Mouse (Mus musculus): ENCODE results near the gene Prdx3. TPM values are rescaled to one million over a fixed set of nuclear protein-coding genes. Genes with fewer than 3 reads are reported as not detected.

Prdx3 gene
- polyA plus RNA-seq, 1 experiment: 110 TPM

DNA sequence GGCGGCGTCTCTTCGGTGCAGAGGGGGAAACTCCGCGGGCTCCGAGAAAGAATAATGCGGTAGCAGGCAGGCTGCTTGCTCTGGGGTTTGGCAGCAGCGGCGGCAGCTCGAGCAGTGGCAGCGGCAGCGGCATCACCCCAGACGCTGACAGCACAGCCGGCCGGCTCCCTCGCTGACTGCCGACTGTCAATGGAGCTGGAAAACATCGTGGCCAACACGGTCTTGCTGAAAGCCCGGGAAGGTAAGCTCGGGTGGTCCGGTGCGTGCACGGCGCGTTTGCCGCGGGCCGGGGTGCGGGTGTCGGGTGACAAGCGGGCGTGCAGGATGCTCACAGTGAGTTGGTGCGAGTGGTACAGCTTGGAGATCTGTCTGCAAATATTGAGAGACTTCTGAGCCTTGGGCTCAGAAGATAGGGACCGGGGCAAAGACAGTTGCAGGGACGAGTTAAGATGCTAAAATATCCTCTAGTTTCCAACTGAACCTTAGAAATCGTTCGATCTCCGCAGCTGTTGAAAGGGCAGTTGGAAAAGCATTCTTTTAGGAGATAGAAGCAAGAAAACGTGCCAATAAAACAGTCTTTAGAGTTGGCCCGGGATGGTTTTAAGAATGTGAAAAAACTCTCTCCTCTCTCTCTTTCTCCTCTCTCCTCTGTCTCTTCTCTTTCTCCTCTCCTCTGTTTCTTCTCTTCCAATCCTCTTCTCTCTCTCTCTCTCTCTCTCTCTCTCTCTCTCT, 16.2 kb upstream of the Prdx3 start:
- H3K36me3 ChIP-seq (ENCODE audit: control insufficient read depth, insufficient read depth, low read length): no peaks in the 10 kb centered on the region
- under 1% methylated on average over 41 of the region's 41 CpGs for WGBS
- H3K27ac ChIP-seq (ENCODE audit: control insufficient read depth, insufficient read depth, low read length): no peak overlapping the region
- DNase-seq: no peak
- H3K4me1 ChIP-seq (replicated peaks; ENCODE audit: control insufficient read depth, insufficient read depth, low read length): 0 out of 2 replicates have a peak, but pooled peaks cover 5% of the 10 kb centered on the region
- TF ChIP-seq CTCF (IDR thresholded peaks at IDR 0.05; ENCODE audit: borderline replicate concordance, control insufficient read depth, extremely low read depth, insufficient read depth, low read length, poor library complexity) (no peak), POLR2A (IDR thresholded peaks at IDR 0.05; ENCODE audit: control insufficient read depth, extremely low read depth, insufficient read depth, low read length, poor library complexity) (no peak)
- no peaks in the 10 kb centered on the region for H3K27me3 ChIP-seq (ENCODE audit: control insufficient read depth, insufficient read depth, low read length)
- peak overlapping the region; percentile 54 for H3K4me3 ChIP-seq (ENCODE audit: control insufficient read depth, insufficient read depth, low read length)

DNA sequence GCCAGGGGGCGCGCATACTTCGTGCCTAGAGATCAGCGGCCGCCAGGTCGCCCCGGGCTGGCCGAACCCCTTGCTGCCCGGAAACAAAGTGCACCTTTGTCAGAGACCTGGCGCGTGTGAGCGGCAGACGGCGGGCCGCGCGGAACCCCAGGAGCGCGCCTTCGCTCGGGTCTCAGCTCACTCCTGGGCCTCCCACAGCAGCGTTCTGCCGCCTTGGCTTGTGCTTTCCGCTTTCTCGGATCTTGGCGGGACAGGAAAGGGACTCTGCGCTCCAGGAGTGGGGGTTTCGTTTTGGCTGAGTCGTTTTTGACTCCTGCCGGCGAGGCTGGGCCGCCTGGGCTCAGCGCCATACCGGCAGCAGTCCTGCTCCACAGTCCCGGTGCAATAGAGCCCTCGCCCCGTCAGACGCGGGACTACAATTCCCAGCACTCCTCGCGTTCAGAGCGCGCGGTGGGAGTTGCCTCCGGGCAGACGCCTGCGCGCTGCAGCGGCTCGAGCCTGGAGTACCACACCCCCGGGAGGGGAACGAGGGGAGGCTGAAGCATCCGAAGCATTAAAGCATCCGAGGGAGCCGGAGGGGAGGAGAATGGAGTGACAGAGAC, 15.5 kb upstream of the Prdx3 start, which contains the start of gene Grk5:
Grk5 (plus strand) TSS at position 36 of the 602 bp plus-strand sequence.
- peak; percentile 94 for DNase-seq
- TF ChIP-seq CTCF (IDR thresholded peaks at IDR 0.05; ENCODE audit: borderline replicate concordance, control insufficient read depth, extremely low read depth, insufficient read depth, low read length, poor library complexity) (peak; percentile 93), POLR2A (IDR thresholded peaks at IDR 0.05; ENCODE audit: control insufficient read depth, extremely low read depth, insufficient read depth, low read length, poor library complexity) (no peak)
- under 1% methylated on average over 55 of the region's 55 CpGs for WGBS
- no peaks in the 10 kb centered on the region for H3K27me3 ChIP-seq (ENCODE audit: control insufficient read depth, insufficient read depth, low read length)
- no peaks in the 10 kb centered on the region for H3K36me3 ChIP-seq (ENCODE audit: control insufficient read depth, insufficient read depth, low read length)
- peak within 1 kb of the TSS; percentile 87 for H3K4me3 ChIP-seq (ENCODE audit: control insufficient read depth, insufficient read depth, low read length)
- 0 out of 2 replicates have a peak, but pooled peaks cover 5% of the 10 kb centered on the region for H3K4me1 ChIP-seq (replicated peaks; ENCODE audit: control insufficient read depth, insufficient read depth, low read length)
- peak within 1 kb of the TSS; percentile 70 for H3K27ac ChIP-seq (ENCODE audit: control insufficient read depth, insufficient read depth, low read length)

DNA sequence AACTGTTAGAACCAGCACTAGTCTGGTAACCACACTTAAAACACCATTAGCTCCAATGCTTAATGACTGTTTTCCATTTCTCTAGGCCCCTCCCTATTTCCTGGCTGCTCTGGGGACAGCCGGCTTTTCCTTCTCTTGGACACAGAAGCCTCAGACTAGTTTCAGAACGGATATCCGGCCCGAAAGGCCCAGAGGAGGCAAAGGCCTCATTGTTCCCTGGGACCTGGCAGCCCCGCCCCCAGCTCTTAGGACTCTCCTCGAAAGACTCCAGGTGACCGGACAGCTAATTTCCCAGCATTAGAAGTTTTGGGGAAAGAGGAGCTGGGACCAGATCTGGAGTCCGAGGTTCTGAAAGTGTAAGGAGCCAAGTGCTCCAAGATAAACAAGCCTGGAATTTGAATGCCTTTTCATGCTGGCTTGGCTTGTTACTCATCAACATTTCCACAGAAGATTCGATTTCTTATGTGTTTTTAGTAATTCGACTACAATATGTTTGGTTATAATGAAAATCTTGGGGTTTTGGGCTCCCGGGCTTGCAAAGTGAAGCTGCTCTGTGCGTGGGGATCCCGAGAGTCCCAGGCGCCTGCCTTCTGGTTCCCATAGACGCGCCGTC, 14.9 kb upstream of the Prdx3 start:
- DNase-seq: peak; percentile 26
- Histone ChIP-seq H3K4me3 (ENCODE audit: control insufficient read depth, insufficient read depth, low read length) (peak overlapping the region; percentile 87), H3K27ac (ENCODE audit: control insufficient read depth, insufficient read depth, low read length) (no peak overlapping the region), H3K27me3 (ENCODE audit: control insufficient read depth, insufficient read depth, low read length) (no peaks in the 10 kb centered on the region), H3K36me3 (ENCODE audit: control insufficient read depth, insufficient read depth, low read length) (no peaks in the 10 kb centered on the region), H3K4me1 (replicated peaks; ENCODE audit: control insufficient read depth, insufficient read depth, low read length) (0 out of 2 replicates have a peak, but pooled peaks cover 5% of the 10 kb centered on the region)
- 25% methylated on average over 17 of the region's 17 CpGs for WGBS
- TF ChIP-seq POLR2A (IDR thresholded peaks at IDR 0.05; ENCODE audit: control insufficient read depth, extremely low read depth, insufficient read depth, low read length, poor library complexity) (no peak), CTCF (IDR thresholded peaks at IDR 0.05; ENCODE audit: borderline replicate concordance, control insufficient read depth, extremely low read depth, insufficient read depth, low read length, poor library complexity) (no peak)

GRCm38 (mm10) chr19:60887637-60888036, 13.3 kb upstream of the Prdx3 start:
- WGBS: 99% methylated on average over 2 of the region's 2 CpGs
- H3K27me3 ChIP-seq (ENCODE audit: control insufficient read depth, insufficient read depth, low read length): no peaks in the 10 kb centered on the region
- H3K36me3 ChIP-seq (ENCODE audit: control insufficient read depth, insufficient read depth, low read length): no peaks in the 10 kb centered on the region
- H3K4me3 ChIP-seq (ENCODE audit: control insufficient read depth, insufficient read depth, low read length): no peak overlapping the region
- H3K4me1 ChIP-seq (replicated peaks; ENCODE audit: control insufficient read depth, insufficient read depth, low read length): 0 out of 2 replicates have a peak, but pooled peaks cover 5% of the 10 kb centered on the region
- DNase-seq: no peak
- H3K27ac ChIP-seq (ENCODE audit: control insufficient read depth, insufficient read depth, low read length): no peak overlapping the region
- TF ChIP-seq CTCF (IDR thresholded peaks at IDR 0.05; ENCODE audit: borderline replicate concordance, control insufficient read depth, extremely low read depth, insufficient read depth, low read length, poor library complexity) (no peak), POLR2A (IDR thresholded peaks at IDR 0.05; ENCODE audit: control insufficient read depth, extremely low read depth, insufficient read depth, low read length, poor library complexity) (no peak)

DNA sequence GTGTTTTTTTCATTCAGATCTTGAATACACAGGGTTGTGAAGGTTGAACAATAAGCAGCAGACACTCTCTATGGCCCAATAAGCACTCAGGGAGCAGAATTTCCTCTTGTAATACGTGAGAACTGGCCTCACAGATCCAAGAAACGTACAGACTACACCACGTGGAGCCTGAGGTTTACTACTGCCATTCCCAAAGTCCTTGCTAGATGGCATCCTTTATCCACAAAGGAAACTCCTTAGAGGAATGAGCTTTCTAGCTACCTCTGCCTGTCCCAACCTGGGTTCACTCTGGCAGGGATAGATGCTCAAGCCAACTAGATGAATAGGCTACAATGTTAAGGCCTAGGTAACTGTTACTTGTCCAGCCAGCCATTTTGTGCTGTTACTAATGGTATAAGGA, 8.8 kb upstream of the Prdx3 start:
- no peak for TF ChIP-seq POLR2A (IDR thresholded peaks at IDR 0.05; ENCODE audit: control insufficient read depth, extremely low read depth, insufficient read depth, low read length, poor library complexity)
- TF ChIP-seq CTCF (IDR thresholded peaks at IDR 0.05; ENCODE audit: borderline replicate concordance, control insufficient read depth, extremely low read depth, insufficient read depth, low read length, poor library complexity): no peak
- 88% methylated on average over 3 of the region's 3 CpGs for WGBS
- Histone ChIP-seq H3K27me3 (ENCODE audit: control insufficient read depth, insufficient read depth, low read length) (no peaks in the 10 kb centered on the region), H3K4me3 (ENCODE audit: control insufficient read depth, insufficient read depth, low read length) (no peak overlapping the region), H3K27ac (ENCODE audit: control insufficient read depth, insufficient read depth, low read length) (no peak overlapping the region), H3K36me3 (ENCODE audit: control insufficient read depth, insufficient read depth, low read length) (no peaks in the 10 kb centered on the region), H3K4me1 (replicated peaks; ENCODE audit: control insufficient read depth, insufficient read depth, low read length) (no peaks in the 10 kb centered on the region)
- DNase-seq: no peak

GRCm38 (mm10) chr19:60873501-60873900, 855 bp downstream of the Prdx3 start:
- no peak for DNase-seq
- 13% methylated on average over 4 of the region's 4 CpGs for WGBS
- Histone ChIP-seq H3K4me3 (ENCODE audit: control insufficient read depth, insufficient read depth, low read length) (no peak overlapping the region), H3K4me1 (replicated peaks; ENCODE audit: control insufficient read depth, insufficient read depth, low read length) (peaks cover 7% of the 10 kb centered on the region), H3K27ac (ENCODE audit: control insufficient read depth, insufficient read depth, low read length) (no peak overlapping the region), H3K36me3 (ENCODE audit: control insufficient read depth, insufficient read depth, low read length) (peaks cover 11% of the 10 kb centered on the region), H3K27me3 (ENCODE audit: control insufficient read depth, insufficient read depth, low read length) (no peaks in the 10 kb centered on the region)
- no peak for TF ChIP-seq POLR2A (IDR thresholded peaks at IDR 0.05; ENCODE audit: control insufficient read depth, extremely low read depth, insufficient read depth, low read length, poor library complexity)
- TF ChIP-seq CTCF (IDR thresholded peaks at IDR 0.05; ENCODE audit: borderline replicate concordance, control insufficient read depth, extremely low read depth, insufficient read depth, low read length, poor library complexity): no peak
